Mouse (Mus musculus) lung, postnatal 10 days (tissue): ENCODE data around the gene Pla2r1.

ENCODE experiments used
- DNase-seq: peaks from one replicate; pipeline ENCODE4 v3.0.0; 2021

The Pla2r1 gene

GRCm38 (mm10) chr2:60500583-60501116, 52.5 kb downstream of the Pla2r1 start:
- no peak for DNase-seq

DNA sequence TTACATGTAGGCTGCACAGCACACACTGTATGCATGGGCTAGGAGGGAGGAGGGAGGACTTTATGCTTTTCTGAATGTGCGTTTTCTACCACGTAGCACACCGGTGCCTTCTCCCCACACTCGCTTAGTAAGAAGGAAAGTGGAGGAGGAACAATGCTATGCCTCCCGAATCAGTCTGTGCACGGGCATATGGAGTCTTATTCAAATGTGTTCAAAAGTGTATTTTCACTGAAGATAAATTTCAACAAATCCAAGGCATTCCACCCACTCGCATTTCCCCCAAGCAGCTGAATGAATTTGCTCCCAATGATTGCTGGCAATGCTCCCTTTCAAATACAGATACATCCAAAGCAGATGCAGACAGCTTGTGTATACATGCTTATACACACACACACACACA, 73.2 kb downstream of the Pla2r1 start:
- no peak for DNase-seq

- no peak for DNase-seq
Measured at GRCm38 (mm10) chr2:60478778-60479177, 74.3 kb downstream of the Pla2r1 start.

DNA sequence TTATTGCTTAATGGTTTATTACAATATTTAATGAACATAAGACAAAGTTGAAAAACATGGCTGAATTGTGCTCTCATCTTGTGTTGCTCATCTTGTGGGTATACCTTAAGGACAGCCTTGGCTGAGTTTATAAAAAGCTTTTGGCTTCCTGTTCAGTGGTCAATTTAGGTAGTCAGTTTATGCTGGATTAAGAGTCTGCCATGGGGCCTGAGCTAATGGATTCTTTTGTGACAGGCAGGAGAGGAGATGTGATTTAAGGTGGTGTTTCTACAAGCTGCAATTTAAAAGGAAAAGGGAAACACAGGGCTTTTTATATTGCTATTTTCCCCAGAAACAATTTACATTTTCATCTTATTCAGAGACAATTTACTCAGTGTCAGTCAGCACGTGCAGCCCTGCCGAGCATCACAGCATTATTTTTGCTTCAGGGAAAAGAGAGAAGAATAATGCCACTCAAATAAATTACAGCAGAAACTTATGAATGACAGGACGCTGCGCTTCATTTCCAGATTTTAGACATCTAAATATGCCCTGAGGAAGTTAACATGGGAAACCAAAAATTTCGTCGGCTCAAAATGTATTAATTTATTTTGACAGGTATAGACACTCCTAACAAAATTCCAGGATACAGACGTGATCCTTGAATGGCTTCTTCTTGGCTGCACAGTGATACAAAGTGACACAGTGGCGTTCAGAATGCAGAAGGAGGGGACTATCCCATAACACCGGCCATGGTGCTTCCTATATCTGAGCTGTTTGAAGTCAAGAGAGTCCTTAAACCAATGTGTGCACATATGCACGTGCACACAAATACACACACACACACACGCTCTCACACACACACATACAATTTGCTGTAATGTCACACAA, 84.0 kb downstream of the Pla2r1 start:
- DNase-seq = no peak

- no peak for DNase-seq
Measured at GRCm38 (mm10) chr2:60452376-60452775, 100.7 kb downstream of the Pla2r1 start.

- DNase-seq = no peak
Measured at GRCm38 (mm10) chr2:60451119-60451773, 101.9 kb downstream of the Pla2r1 start.

DNA sequence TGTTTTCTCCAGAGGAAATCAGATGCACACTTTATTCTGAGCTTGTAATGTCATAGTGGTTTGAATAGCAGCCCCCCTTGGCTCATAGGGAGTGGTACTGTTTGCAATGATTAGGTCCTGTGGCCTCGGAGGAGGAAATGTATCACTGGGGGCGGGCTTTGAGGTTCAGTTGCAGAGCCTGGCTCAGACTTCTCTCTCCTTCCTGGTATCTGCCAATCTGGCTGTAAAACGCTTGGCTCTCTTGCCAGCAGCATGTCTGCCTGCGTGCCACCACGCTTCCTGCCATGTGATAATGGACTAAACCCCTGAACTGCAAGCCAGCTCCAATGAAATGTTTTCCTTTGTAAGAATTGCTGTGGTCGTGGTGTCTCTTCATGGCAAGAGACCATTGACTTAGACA, 103.4 kb downstream of the Pla2r1 start:
- DNase-seq = peak; percentile 3

- no peak for DNase-seq
Measured at GRCm38 (mm10) chr2:60444711-60445509, 108.2 kb downstream of the Pla2r1 start.

DNA sequence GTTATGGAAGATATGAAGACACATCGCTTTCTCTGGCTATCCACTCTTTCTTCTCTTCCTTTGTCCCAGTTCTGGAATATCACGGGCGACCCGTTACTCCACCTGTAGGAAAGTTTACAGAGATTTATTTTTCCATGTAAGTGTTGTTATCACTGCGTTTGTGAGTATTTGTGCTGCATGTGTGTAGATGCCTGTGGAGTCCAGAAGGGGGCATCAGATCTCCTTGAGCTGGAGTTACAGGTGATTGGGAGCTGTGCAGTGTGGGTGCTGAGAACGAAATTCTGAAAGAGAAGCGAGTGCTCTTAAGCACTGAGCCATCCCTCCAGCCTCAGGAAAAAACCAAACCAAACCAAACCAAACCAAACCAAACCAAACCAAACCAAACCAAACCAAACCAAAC, 109.8 kb downstream of the Pla2r1 start:
- DNase-seq = no peak

DNA sequence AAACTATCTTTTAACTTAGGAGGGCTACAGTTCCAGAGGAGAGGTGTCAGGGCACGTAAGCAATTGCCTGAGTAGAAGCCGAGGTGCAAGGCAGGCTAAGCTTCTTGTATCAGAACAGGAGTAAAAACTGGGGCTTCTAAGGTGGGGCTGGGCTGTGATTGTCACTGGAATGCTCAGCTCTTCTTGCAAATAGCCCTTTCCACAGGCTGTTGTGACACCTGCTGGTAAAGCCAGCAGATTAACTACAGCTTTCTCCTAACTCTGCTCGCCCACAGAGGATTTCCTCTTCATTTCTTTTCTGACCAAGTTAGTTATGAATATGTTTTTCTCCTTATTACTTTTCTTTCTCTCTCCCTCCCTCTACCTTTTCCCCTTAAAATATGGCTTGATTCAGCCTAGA, 111.2 kb downstream of the Pla2r1 start:
- DNase-seq = no peak

GRCm38 (mm10) chr2:60436802-60437201, 116.3 kb downstream of the Pla2r1 start:
- DNase-seq = no peak

- DNase-seq = no peak
Measured at GRCm38 (mm10) chr2:60430315-60431021, 122.6 kb downstream of the Pla2r1 start.

GRCm38 (mm10) chr2:60418075-60418474, 135.0 kb downstream of the Pla2r1 start:
- peak; percentile 82 for DNase-seq

DNA sequence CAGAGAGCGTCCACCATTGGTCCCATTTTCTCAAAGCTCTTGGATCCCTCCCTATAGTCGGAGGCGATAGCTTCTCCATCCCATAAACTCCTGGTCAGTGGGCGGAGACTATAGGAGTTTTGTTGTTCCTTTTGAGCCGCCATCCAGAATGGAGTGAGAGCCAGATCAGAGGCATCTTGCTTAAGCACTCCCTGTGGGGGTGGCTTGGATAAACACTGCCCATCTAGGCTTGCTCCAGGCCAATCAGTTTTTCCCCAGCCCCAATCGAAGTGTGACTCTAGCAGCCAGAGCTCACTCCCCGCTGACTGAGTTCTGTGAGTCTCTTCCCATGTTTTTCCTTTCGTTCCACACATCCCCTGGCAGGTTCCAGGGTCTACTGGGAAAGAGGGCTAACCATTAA, 138.8 kb downstream of the Pla2r1 start:
- DNase-seq = no peak

DNA sequence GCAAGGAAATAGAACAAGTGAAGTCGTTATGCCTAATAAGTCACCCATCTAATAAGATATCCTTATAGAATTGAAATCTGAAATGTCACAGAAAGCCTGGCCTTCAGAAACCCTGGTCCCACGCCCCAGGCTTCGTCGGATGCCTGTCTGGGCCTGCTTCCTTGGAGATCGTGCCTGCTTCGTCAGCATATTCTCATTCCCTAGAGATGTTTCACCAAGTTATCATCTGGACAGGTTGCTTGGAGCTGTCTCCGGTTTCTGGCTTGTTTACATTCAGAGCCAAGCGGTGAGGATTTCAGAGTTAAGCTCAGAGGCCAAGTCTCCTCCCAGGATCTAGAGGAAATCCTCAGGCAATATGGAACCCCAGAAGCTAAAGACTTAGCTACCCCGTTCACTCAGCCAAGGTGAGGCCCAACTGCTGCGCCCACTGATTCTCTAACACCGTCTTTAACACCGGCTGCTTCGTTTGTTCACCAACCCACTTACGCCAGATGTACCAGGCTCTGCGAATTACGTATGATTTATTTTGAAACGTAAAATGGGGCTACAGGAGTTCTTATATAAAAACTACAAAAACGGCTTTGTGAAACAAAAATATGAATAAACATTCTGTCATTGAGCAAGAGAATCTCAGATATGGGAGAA, 140.0 kb downstream of the Pla2r1 start:
- DNase-seq = no peak

GRCm38 (mm10) chr2:60411181-60411580, 141.9 kb downstream of the Pla2r1 start:
- no peak for DNase-seq

GRCm38 (mm10) chr2:60409989-60410763, 142.9 kb downstream of the Pla2r1 start:
- no peak for DNase-seq

GRCm38 (mm10) chr2:60409194-60409593, 143.9 kb downstream of the Pla2r1 start:
- no peak for DNase-seq

GRCm38 (mm10) chr2:60407387-60407786, 145.7 kb downstream of the Pla2r1 start:
- DNase-seq = no peak

- no peak for DNase-seq
Measured at GRCm38 (mm10) chr2:60405431-60405830, 147.7 kb downstream of the Pla2r1 start.

GRCm38 (mm10) chr2:60404763-60405162, 148.3 kb downstream of the Pla2r1 start:
- no peak for DNase-seq
